Mouse (Mus musculus) MEL (cell line): ENCODE measurements around the gene Mfsd4b3. TPM values are rescaled to one million over a fixed set of nuclear protein-coding genes. Genes with fewer than 3 reads are reported as not detected.

Source experiments
- DNase-seq: peaks from one replicate; pipeline ENCODE4 v3.0.0; 2011; ENCODE audit warnings: low read depth, low spot score
- H3K27ac ChIP-seq: 2 replicates; pipeline ENCODE4 v1.5.1; 2012; ENCODE audit warnings: low read depth, mild to moderate bottlenecking, control low read depth, low read length, moderate library complexity; ENCODE audit not compliant: control insufficient read depth
- H3K27me3 ChIP-seq, 2 experiments: fragments of 150-350 bp in 1 of 2; sonication (generic) in 1 of 2; 2 replicates each; pipeline ENCODE4 v1.6.1; 2012; ENCODE audit warnings: low read length in 2 of 2, mild to moderate bottlenecking in 2 of 2, improper control_type of control experiment in 1 of 2, moderate library complexity in 1 of 2; ENCODE audit not compliant: insufficient read depth in 2 of 2, control insufficient read depth in 1 of 2
- H3K36me3 ChIP-seq, 2 experiments: 2 replicates each; pipeline ENCODE4 v1.6.1; 2012 to 2014; ENCODE audit warnings: low read length in 2 of 2, improper control_type of control experiment in 1 of 2, inconsistent platforms in 1 of 2, mild to moderate bottlenecking in 1 of 2; ENCODE audit not compliant: insufficient read depth in 2 of 2, control insufficient read depth in 1 of 2
- H3K4me1 ChIP-seq, 2 experiments: fragments of 150-350 bp in 1 of 2; sonication (generic) in 1 of 2; 2 replicates each; pipeline ENCODE4 v1.6.1; 2012; ENCODE audit warnings: low read length in 2 of 2, improper control_type of control experiment in 1 of 2, mild to moderate bottlenecking in 1 of 2; ENCODE audit not compliant: insufficient read depth in 2 of 2, control insufficient read depth in 1 of 2
- H3K4me3 ChIP-seq, 2 experiments: fragments of 150-350 bp in 1 of 2; sonication (generic) in 1 of 2; 2 replicates each; pipeline ENCODE4 v1.5.1; 2012; ENCODE audit warnings: low read depth in 2 of 2, low read length in 2 of 2, mild to moderate bottlenecking in 2 of 2, moderate library complexity in 2 of 2, control low read depth in 1 of 2, improper control_type of control experiment in 1 of 2; ENCODE audit not compliant: control insufficient read depth in 1 of 2, insufficient read depth in 1 of 2
- H3K79me2 ChIP-seq: 2 replicates; pipeline ENCODE4 v1.6.1; 2012; ENCODE audit warnings: mild to moderate bottlenecking, low read length, moderate library complexity; ENCODE audit not compliant: control insufficient read depth, poor library complexity, insufficient read depth
- H3K9ac ChIP-seq: 2 replicates; pipeline ENCODE4 v1.6.1; 2012; ENCODE audit warnings: low read depth, mild to moderate bottlenecking, control low read depth, low read length, moderate library complexity; ENCODE audit not compliant: control insufficient read depth, poor library complexity, severe bottlenecking
- H3K9me3 ChIP-seq: fragments of 150-350 bp; sonication (generic); replicated peaks from 2 replicates; pipeline ENCODE4 v1.6.1; 2012; ENCODE audit warnings: mild to moderate bottlenecking, low read length, improper control_type of control experiment, moderate library complexity; ENCODE audit not compliant: insufficient read depth
- BHLHE40 ChIP-seq: IDR thresholded peaks from 2 replicates; pipeline ENCODE4 v1.6.1; 2012; ENCODE audit warnings: low read depth, mild to moderate bottlenecking, inconsistent platforms, low read length, improper control_type of control experiment, borderline replicate concordance
- CHD1 ChIP-seq: IDR thresholded peaks from 2 replicates; pipeline ENCODE4 v1.6.1; 2012; ENCODE audit warnings: low read depth, mild to moderate bottlenecking, inconsistent platforms, low read length, improper control_type of control experiment
- CHD2 ChIP-seq: IDR thresholded peaks from 2 replicates; pipeline ENCODE4 v1.6.1; 2011; ENCODE audit warnings: low read length, improper control_type of control experiment
- CTCF ChIP-seq, 3 experiments: IDR thresholded peaks in 2 of 3; conservative IDR thresholded peaks in 1 of 3; 2 replicates each; pipeline ENCODE4 v1.5.1; 2011 to 2012; ENCODE audit warnings: low read length in 3 of 3, low read depth in 2 of 3, mild to moderate bottlenecking in 2 of 3, improper control_type of control experiment in 1 of 3, inconsistent platforms in 1 of 3, mixed read lengths in 1 of 3, moderate library complexity in 1 of 3; ENCODE audit not compliant: control insufficient read depth in 1 of 3, insufficient read depth in 1 of 3, poor library complexity in 1 of 3, severe bottlenecking in 1 of 3
- E2F4 ChIP-seq: IDR thresholded peaks from 2 replicates; pipeline ENCODE4 v1.6.1; 2011; ENCODE audit warnings: low read depth, low read length, improper control_type of control experiment, borderline replicate concordance
- ELF1 ChIP-seq: IDR thresholded peaks from 2 replicates; pipeline ENCODE4 v1.6.1; 2014; ENCODE audit warnings: low read depth, mild to moderate bottlenecking, inconsistent platforms, low read length, improper control_type of control experiment, moderate library complexity
- EP300 ChIP-seq, 2 experiments: IDR thresholded peaks; 2 replicates each; pipeline ENCODE4 v1.6.1; 2011; ENCODE audit warnings: improper control_type of control experiment in 2 of 2, low read length in 2 of 2, low read depth in 1 of 2, mild to moderate bottlenecking in 1 of 2
- GABPA ChIP-seq: IDR thresholded peaks from 2 replicates; pipeline ENCODE4 v1.6.1; 2012; ENCODE audit warnings: low read depth, mild to moderate bottlenecking, inconsistent platforms, low read length, improper control_type of control experiment, moderate library complexity
- HCFC1 ChIP-seq: IDR thresholded peaks from 2 replicates; pipeline ENCODE4 v1.6.1; 2012; ENCODE audit warnings: low read depth, mild to moderate bottlenecking, inconsistent platforms, low read length, improper control_type of control experiment, moderate library complexity
- KAT2A ChIP-seq: conservative IDR thresholded peaks from 2 replicates; pipeline ENCODE4 v1.6.1; 2012; ENCODE audit warnings: low read depth, low read length, improper control_type of control experiment, inconsistent platforms
- MAX ChIP-seq: IDR thresholded peaks from 2 replicates; pipeline ENCODE4 v1.6.1; 2011; ENCODE audit warnings: low read length, improper control_type of control experiment
- MAZ ChIP-seq: IDR thresholded peaks from 2 replicates; pipeline ENCODE4 v1.6.1; 2012; ENCODE audit warnings: low read depth, mild to moderate bottlenecking, inconsistent platforms, low read length, improper control_type of control experiment
- MXI1 ChIP-seq: IDR thresholded peaks from 2 replicates; pipeline ENCODE4 v1.6.1; 2011; ENCODE audit warnings: mild to moderate bottlenecking, low read depth, low read length, improper control_type of control experiment
- NRF1 ChIP-seq: IDR thresholded peaks from 2 replicates; pipeline ENCODE4 v1.6.1; 2014; ENCODE audit warnings: low read depth, mild to moderate bottlenecking, inconsistent platforms, low read length, improper control_type of control experiment, moderate library complexity; ENCODE audit not compliant: poor library complexity, insufficient read depth, severe bottlenecking
- POLR2A ChIP-seq, 2 experiments: IDR thresholded peaks; 2 replicates each; pipeline ENCODE4 v1.6.1; 2011 to 2012; ENCODE audit warnings: low read length in 2 of 2, mild to moderate bottlenecking in 2 of 2, control low read depth in 1 of 2, improper control_type of control experiment in 1 of 2, low read depth in 1 of 2, moderate library complexity in 1 of 2; ENCODE audit not compliant: control insufficient read depth in 1 of 2, insufficient read depth in 1 of 2, poor library complexity in 1 of 2
- POLR2AphosphoS2 ChIP-seq: IDR thresholded peaks from 2 replicates; pipeline ENCODE4 v1.6.1; 2011; ENCODE audit warnings: low read length, improper control_type of control experiment
- POLR2AphosphoS5 ChIP-seq: IDR thresholded peaks from 2 replicates; pipeline ENCODE4 v1.6.1; 2012; ENCODE audit warnings: low read depth, borderline replicate concordance, mild to moderate bottlenecking, inconsistent platforms, low read length, moderate library complexity, mixed read lengths
- RAD21 ChIP-seq: IDR thresholded peaks from 2 replicates; pipeline ENCODE4 v1.6.1; 2011; ENCODE audit warnings: mild to moderate bottlenecking, low read depth, low read length, improper control_type of control experiment
- SMC3 ChIP-seq: IDR thresholded peaks from 2 replicates; pipeline ENCODE4 v1.6.1; 2011; ENCODE audit warnings: low read depth, low read length, improper control_type of control experiment
- USF1 ChIP-seq: IDR thresholded peaks from 2 replicates; pipeline ENCODE4 v1.6.1; 2014; ENCODE audit warnings: low read depth, mild to moderate bottlenecking, inconsistent platforms, low read length, improper control_type of control experiment, moderate library complexity
- ZC3H11A ChIP-seq: IDR thresholded peaks from 2 replicates; pipeline ENCODE4 v1.6.1; 2012; ENCODE audit warnings: low read depth, mild to moderate bottlenecking, inconsistent platforms, low read length, improper control_type of control experiment
- ZKSCAN1 ChIP-seq: IDR thresholded peaks from 2 replicates; pipeline ENCODE4 v1.6.1; 2012; ENCODE audit warnings: low read depth, mild to moderate bottlenecking, inconsistent platforms, low read length, improper control_type of control experiment, moderate library complexity
- ZMIZ1 ChIP-seq: IDR thresholded peaks from 2 replicates; pipeline ENCODE4 v1.6.1; 2012; ENCODE audit warnings: low read depth, mild to moderate bottlenecking, inconsistent platforms, low read length, improper control_type of control experiment, moderate library complexity
- ZNF384 ChIP-seq: IDR thresholded peaks from 2 replicates; pipeline ENCODE4 v1.6.1; 2012; ENCODE audit warnings: low read depth, mild to moderate bottlenecking, inconsistent platforms, low read length, improper control_type of control experiment
- polyA plus RNA-seq, 2 experiments: library from polyadenylated mRNA; stranded (reverse) in 1 of 2; unstranded in 1 of 2; fragments of >175 nt in 1 of 2; fragments of >200 nt in 1 of 2; gene quantifications; 2 replicates each; pipeline versions ENCODE4 v1.2.1 to v1.2.4; 2012; ENCODE audit warnings: low replicate concordance in 2 of 2, low read depth in 1 of 2; ENCODE audit not compliant: insufficient read length in 2 of 2, insufficient read depth in 1 of 2, missing spikeins in 1 of 2
- total RNA-seq: library from RNA; depleted of rRNA; stranded (reverse); fragments of 300-350 nt; gene quantifications from 2 replicates; pipeline ENCODE4 v1.2.3, GENCODE M21; 2012

Gene Mfsd4b3
- total and polyA plus RNA-seq, 3 experiments: not detected

DNA sequence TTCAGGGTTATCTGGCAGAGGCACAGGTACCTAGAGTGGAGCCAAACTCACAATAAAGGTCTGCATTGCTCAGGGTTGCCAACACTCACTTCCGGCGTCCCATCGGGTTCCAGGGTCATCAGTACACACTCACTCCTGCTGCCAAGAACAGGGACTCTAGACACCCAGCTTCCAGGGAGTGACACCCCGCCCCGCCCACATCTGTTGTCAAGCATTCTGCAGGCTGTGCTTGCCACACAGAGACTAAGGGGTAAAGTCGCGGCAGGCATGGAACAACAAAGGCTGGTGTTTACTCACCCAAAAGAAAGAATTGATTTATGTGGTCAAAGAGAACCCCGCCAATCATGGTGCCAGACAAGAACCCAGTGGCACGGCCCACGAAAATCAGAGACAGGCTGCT lies 47.0 kb upstream of the Mfsd4b3 start:
- Histone ChIP-seq H3K9ac (no peak overlapping the region), H3K79me2 (no peaks in the 10 kb centered on the region), H3K4me1 (no peaks in the 10 kb centered on the region), H3K27ac (no peak overlapping the region), H3K4me3 (no peak overlapping the region), H3K36me3 (no peaks in the 10 kb centered on the region), H3K9me3 (no peaks in the 10 kb centered on the region), H3K27me3 (no peaks in the 10 kb centered on the region)
- TF ChIP-seq ZNF384 (no peak), MXI1 (no peak), RAD21 (no peak), MAX (no peak), POLR2AphosphoS5 (no peak), ELF1 (no peak), NRF1 (no peak), USF1 (no peak), CHD1 (no peak), SMC3 (no peak), MAZ (no peak), GABPA (no peak), CTCF (IDR thresholded peaks at IDR 0.05 in 2 of 3, conservative IDR thresholded peaks at IDR 0.05 in 1 of 3; ENCODE audit: control insufficient read depth in 1 of 3, insufficient read depth in 1 of 3, low read depth in 2 of 3, low read length in 3 of 3, poor library complexity in 1 of 3, severe bottlenecking in 1 of 3) (no peak), E2F4 (no peak), HCFC1 (no peak), CHD2 (no peak), KAT2A (no peak), ZMIZ1 (no peak), POLR2AphosphoS2 (no peak), ZKSCAN1 (no peak)
- DNase-seq: no peak

DNA sequence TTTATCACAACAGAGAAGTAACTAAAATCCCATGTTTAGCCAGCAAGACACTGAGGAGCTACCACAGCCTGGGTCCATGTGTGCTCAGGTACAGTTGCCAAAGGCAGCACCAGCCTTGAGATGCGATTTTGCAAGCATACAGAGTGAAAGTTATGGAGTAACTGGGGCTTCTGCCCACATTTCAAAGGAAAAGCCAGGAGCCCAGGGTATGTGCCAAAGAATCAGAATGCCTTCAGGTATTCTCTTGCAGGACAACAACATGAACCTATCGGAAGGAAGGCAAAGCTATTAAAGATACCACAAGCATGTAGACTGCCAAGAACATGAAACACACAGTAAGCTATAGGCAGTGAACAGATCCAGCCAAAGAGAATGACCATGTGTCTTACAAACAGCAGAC lies 40.8 kb upstream of the Mfsd4b3 start:
- no peak for TF ChIP-seq BHLHE40
- no peak for TF ChIP-seq RAD21
- TF ChIP-seq NRF1: no peak
- TF ChIP-seq GABPA: no peak
- TF ChIP-seq ZKSCAN1: no peak
- no peak for TF ChIP-seq POLR2A (IDR thresholded peaks at IDR 0.05; ENCODE audit: control insufficient read depth in 1 of 2, insufficient read depth in 1 of 2, low read depth in 1 of 2, low read length in 2 of 2, poor library complexity in 1 of 2)
- no peak for TF ChIP-seq POLR2AphosphoS5
- TF ChIP-seq CHD1: no peak
- TF ChIP-seq EP300 (IDR thresholded peaks at IDR 0.05; ENCODE audit: low read depth in 1 of 2, low read length in 2 of 2): no peak
- TF ChIP-seq ZC3H11A: no peak
- H3K9ac ChIP-seq: no peak overlapping the region
- no peak for DNase-seq
- H3K27me3 ChIP-seq: no peaks in the 10 kb centered on the region
- H3K36me3 ChIP-seq: no peaks in the 10 kb centered on the region
- no peaks in the 10 kb centered on the region for H3K4me1 ChIP-seq
- no peak overlapping the region for H3K4me3 ChIP-seq
- H3K9me3 ChIP-seq: no peaks in the 10 kb centered on the region
- H3K79me2 ChIP-seq: no peaks in the 10 kb centered on the region
- H3K27ac ChIP-seq: no peak overlapping the region
